Mouse (Mus musculus) hindbrain, embryonic 13.5 days (tissue): ENCODE results near the gene Tsc2. TPM values are rescaled to one million over a fixed set of nuclear protein-coding genes. Genes with fewer than 3 reads are reported as not detected.

Experiments used
- ATAC-seq: fragments of 200-750 bp; cut with Nextera tagmentation; 2 replicates; pipeline ENCODE4 v1.8.0; 2017; ENCODE audit warnings: moderate TSS enrichment; ENCODE audit not compliant: low FRiP score
- H3K27ac ChIP-seq: fragments of 300-500 bp; sonication (generic); 2 replicates; pipeline ENCODE4 v1.5.1; 2015; ENCODE audit warnings: inconsistent platforms, mild to moderate bottlenecking, moderate library complexity
- H3K27me3 ChIP-seq: fragments of 300-500 bp; sonication (generic); 2 replicates; pipeline ENCODE4 v1.6.1; 2015; ENCODE audit warnings: mild to moderate bottlenecking, inconsistent platforms
- H3K36me3 ChIP-seq: fragments of 300-500 bp; sonication (generic); 2 replicates; pipeline ENCODE4 v1.6.1; 2015; ENCODE audit warnings: mild to moderate bottlenecking, inconsistent platforms
- H3K4me1 ChIP-seq: fragments of 300-500 bp; sonication (generic); replicated peaks from 2 replicates; pipeline ENCODE4 v1.6.1; 2015; ENCODE audit warnings: inconsistent platforms
- H3K4me2 ChIP-seq: fragments of 300-500 bp; sonication (generic); 2 replicates; pipeline ENCODE4 v1.6.1; 2015; ENCODE audit warnings: inconsistent platforms, mild to moderate bottlenecking, moderate library complexity
- H3K4me3 ChIP-seq: fragments of 300-500 bp; sonication (generic); 2 replicates; pipeline ENCODE4 v1.5.1; 2015; ENCODE audit warnings: mild to moderate bottlenecking, inconsistent platforms
- H3K9ac ChIP-seq: fragments of 300-500 bp; sonication (generic); 2 replicates; pipeline ENCODE4 v1.6.1; 2015; ENCODE audit warnings: mild to moderate bottlenecking, inconsistent platforms
- H3K9me3 ChIP-seq: fragments of 300-500 bp; sonication (generic); 2 replicates; pipeline ENCODE4 v1.6.1; 2016; ENCODE audit warnings: inconsistent platforms
- WGBS: fragments of 180-500 bp; shearing (Covaris S2); methylation state at CpG from one replicate; pipeline ENCODE4 v1.1.7; 2015; 5-methylcytosine and 5-hydroxymethylcytosine counted together
- polyA plus RNA-seq: library from polyadenylated mRNA; unstranded; fragments of >200 nt; fragmentation: Nextera tagmentation; extraction: Ambion mirVana; gene quantifications from 2 replicates; pipeline ENCODE4 v1.2.1, GENCODE M21; 2015

Gene Tsc2
- polyA plus RNA-seq, 1 experiment from 2014 or later, result 67.9 TPM

DNA sequence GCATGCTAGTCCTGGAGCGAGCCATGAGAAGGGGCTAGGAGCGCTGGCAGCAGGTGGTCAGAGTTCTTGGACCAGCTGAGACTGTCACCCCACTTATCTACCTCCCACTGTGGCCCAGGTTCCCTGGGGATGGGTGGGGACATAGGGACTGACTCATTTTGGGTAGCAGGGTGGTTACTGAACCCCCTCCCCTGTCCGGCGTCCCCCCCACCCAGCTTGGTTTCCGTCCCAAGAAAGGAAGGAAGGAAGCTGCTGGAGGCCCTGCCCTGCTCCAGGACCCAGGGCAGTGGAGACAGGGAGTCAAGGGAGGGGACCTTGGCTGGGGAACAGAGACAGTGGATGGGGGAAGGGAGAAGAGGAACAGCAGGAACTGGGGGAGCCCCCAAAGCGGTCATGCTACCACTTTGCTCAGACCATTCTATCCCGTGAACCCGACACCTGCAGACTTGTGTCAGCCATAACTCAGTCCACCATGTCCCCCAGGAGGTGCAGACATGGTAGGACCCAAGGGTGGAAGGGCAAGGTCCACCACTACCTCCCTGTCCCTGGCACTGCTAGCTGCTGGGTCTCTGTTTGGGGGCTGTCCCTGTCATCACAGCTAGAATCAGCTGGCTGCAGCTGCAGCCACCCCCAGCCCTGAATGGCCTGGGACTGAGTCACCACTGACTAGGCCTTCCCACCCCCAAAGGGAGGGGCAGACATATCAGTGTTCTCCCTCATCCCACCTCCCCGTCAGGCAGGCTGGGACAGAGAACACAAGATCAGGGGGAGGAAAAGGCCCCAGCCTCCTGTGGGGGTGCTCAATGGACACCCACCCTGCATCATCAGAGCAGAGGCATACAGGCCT is 12.7 kb upstream of the Tsc2 start:
- no peak for ATAC-seq
- H3K4me3 ChIP-seq, result no peak overlapping the region
- peak overlapping the region; percentile 43; the same call in 1 of the 2 replicates for H3K9ac ChIP-seq
- peak overlapping the region; percentile 71 for H3K27ac ChIP-seq
- no peaks in the 10 kb centered on the region for H3K9me3 ChIP-seq
- peaks cover 30% of the 10 kb centered on the region for H3K4me1 ChIP-seq
- no peak overlapping the region for H3K4me2 ChIP-seq
- 81% methylated on average over 7 of the region's 9 CpGs for WGBS
- H3K36me3 ChIP-seq, result peaks cover 8% of the 10 kb centered on the region
- H3K27me3 ChIP-seq, result peaks cover 26% of the 10 kb centered on the region

DNA sequence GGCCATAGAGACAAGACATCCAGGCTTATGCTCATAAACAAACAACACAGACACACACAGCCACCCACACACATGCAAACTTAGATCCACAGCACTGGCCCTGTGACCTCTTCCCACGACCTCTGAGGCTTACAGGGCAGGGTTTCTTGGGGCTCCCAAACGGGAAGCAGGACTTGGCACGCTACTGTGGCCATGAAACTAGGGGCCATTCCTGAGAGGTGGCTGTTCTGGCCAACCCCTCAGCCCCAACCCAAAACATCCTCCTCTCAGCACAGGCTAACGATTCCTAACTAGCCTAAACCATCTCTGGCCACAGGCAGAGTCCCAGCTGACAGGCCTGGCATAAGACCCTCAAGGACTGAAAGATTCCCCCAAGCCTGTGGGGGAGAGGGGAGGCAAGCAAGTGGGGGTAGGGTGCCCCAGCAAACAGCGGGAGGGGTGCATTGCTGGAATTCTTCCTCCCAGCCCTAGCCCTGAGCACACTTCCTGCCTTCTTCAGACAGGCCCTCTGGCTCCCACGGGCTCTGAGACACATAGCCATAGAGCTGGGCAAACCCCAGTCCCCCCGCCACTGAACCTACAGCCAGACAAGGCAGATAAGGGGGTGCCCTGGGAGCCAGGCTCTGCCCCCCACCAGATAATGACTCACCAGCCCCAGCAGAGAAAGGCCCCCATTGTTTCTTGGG is 11.7 kb upstream of the Tsc2 start:
- no peak for ATAC-seq
- H3K9me3 ChIP-seq, result no peaks in the 10 kb centered on the region
- no peak overlapping the region for H3K4me3 ChIP-seq
- WGBS, result 58% methylated on average over 7 of the region's 7 CpGs
- H3K27ac ChIP-seq, result peak overlapping the region; percentile 71
- peaks cover 20% of the 10 kb centered on the region for H3K4me1 ChIP-seq
- H3K9ac ChIP-seq, result peak overlapping the region; percentile 43; the same call in 1 of the 2 replicates
- peaks cover 12% of the 10 kb centered on the region for H3K36me3 ChIP-seq
- peaks cover 19% of the 10 kb centered on the region for H3K27me3 ChIP-seq
- no peak overlapping the region for H3K4me2 ChIP-seq

DNA sequence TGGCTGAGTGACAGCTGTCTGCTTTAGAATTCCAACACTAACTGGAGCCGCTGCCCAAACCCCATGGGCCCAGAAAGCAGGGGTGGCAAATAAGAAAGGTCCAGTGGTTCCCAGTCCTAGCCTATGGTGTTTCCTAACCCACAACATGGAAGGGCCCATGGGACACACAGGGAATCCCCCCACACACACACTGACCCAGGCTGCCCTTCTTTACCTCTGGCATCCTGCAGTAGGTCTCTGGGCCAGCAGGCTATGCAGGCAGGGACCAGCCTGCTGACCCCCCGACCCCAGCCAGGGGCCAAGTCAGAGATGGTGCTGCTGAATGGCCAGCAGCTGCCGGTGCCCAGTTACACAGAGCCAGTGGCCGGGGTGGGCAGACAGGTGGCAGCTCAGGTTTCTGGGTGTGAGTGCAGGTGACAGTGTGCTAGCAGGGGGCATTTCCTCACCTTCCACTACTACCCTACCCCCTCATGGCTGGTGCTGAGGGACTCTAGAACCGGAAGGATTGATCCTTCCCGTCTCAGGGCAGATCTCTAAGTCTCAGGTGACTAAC is 10.4 kb upstream of the Tsc2 start:
- Histone ChIP-seq H3K9ac (peak overlapping the region; percentile 35; the same call in 1 of the 2 replicates), H3K36me3 (peaks cover 20% of the 10 kb centered on the region), H3K4me1 (peaks cover 13% of the 10 kb centered on the region; the same call in 1 of the 2 replicates), H3K27me3 (peaks cover 6% of the 10 kb centered on the region; the same call in 1 of the 2 replicates), H3K4me3 (no peak overlapping the region), H3K9me3 (no peaks in the 10 kb centered on the region), H3K4me2 (no peak overlapping the region), H3K27ac (no peak overlapping the region)
- 86% methylated on average over 6 of the region's 6 CpGs for WGBS
- no peak for ATAC-seq

DNA sequence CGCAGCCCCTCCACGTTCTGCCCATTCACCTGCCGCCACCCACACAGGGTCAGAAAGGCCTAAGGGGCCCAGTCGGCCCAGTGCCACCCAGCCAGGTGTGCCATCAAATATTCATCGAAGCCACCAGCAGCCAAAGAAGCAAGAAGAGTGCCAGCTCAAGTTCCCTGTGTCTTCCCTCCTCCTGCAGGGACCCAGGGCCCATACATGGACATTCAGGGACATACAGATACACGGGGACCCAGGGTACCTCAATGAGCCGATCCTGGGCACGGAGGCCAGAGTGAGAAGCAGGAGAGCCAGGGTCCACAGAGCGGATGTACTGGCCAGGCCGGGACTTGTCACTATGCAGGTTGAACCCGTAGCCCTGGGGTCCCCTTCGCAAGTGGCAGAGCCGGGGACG is 9.5 kb upstream of the Tsc2 start:
- H3K9me3 ChIP-seq, result no peaks in the 10 kb centered on the region
- no peak overlapping the region for H3K4me2 ChIP-seq
- no peak overlapping the region for H3K27ac ChIP-seq
- no peak for ATAC-seq
- peaks cover 10% of the 10 kb centered on the region; the same call in 1 of the 2 replicates for H3K4me1 ChIP-seq
- 90% methylated on average over 14 of the region's 14 CpGs for whole genome bisulfite sequencing
- no peaks in the 10 kb centered on the region for H3K27me3 ChIP-seq
- peaks cover 20% of the 10 kb centered on the region for H3K36me3 ChIP-seq
- H3K4me3 ChIP-seq, result no peak overlapping the region
- no peak overlapping the region for H3K9ac ChIP-seq

DNA sequence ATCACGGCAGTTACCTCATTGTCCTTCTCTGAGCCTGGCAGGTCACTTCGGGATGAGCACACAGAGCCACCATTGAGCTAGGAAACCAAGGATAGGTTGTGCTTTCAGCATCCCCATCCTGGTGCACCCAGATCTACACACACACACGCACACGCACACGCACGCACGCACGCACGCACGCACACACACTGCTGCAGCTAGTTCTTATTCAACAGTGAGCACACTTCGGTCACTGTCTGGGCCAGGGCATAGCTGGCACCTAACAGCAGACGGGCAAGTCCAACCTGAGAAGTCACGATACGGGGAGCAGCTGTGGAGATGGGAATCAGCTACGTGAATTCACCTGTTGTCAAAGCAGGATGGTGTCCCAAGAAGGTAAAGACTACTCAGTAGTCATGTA is 8.2 kb upstream of the Tsc2 start:
- Histone ChIP-seq H3K9ac (no peak overlapping the region), H3K27ac (no peak overlapping the region), H3K4me3 (no peak overlapping the region), H3K27me3 (no peaks in the 10 kb centered on the region), H3K4me2 (no peak overlapping the region), H3K36me3 (peaks cover 20% of the 10 kb centered on the region), H3K4me1 (peaks cover 10% of the 10 kb centered on the region; the same call in 1 of the 2 replicates), H3K9me3 (no peaks in the 10 kb centered on the region)
- WGBS, result 93% methylated on average over 15 of the region's 15 CpGs
- ATAC-seq, result no peak

DNA sequence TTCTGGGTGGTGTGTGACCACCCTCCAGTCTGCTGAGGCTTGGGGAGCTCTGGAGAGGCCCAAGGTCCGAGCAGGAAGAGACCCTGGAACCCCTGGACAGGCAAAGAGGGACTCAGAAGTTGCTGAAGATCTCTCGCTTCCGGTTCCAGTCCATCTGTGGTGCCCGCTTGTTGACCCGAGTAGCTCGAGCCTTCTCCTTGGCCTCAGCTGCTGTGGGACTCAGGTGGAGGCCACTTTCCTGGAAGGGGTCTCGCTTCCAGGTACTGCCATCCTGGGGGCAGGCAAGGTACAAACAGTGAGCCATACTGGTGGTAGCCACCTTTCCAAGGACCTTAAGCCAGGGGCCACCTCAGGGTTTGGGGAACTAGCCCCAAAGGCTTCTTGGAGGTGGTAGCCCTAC is 7.7 kb upstream of the Tsc2 start:
- Histone ChIP-seq H3K27me3 (no peaks in the 10 kb centered on the region), H3K36me3 (peaks cover 20% of the 10 kb centered on the region), H3K27ac (0 out of 2 replicates have a peak overlapping the region, but pooled peaks have one; percentile 23), H3K4me3 (no peak overlapping the region), H3K9ac (peak overlapping the region; percentile 51; the same call in 1 of the 2 replicates), H3K4me2 (no peak overlapping the region), H3K9me3 (no peaks in the 10 kb centered on the region), H3K4me1 (peaks cover 10% of the 10 kb centered on the region; the same call in 1 of the 2 replicates)
- ATAC-seq, result no peak
- WGBS, result 84% methylated on average over 7 of the region's 7 CpGs

DNA sequence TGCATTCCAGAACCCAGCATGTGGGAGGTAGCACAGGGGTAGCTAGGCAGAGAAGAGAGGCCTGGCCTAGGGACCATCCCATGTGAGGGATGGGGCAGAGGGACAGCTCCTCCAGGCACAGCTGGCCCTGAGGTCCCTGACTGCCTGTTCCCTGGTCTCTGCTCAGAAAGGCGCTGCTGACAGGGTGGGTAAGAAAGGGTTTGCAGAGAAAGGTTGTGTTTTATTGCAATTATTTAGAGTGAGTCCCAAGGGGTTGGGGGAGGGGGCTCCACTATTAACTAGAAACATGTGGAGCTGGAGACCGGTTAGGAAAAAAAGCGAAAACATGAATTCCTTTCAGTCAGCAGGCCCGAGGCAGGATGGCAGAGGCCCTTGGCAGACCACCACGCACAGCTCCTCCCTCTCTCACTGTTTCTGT is 7.2 kb upstream of the Tsc2 start:
- Histone ChIP-seq H3K4me1 (peaks cover 8% of the 10 kb centered on the region; the same call in 1 of the 2 replicates), H3K4me3 (no peak overlapping the region), H3K36me3 (peaks cover 20% of the 10 kb centered on the region), H3K27ac (peak overlapping the region; percentile 67), H3K9me3 (no peaks in the 10 kb centered on the region), H3K9ac (peak overlapping the region; percentile 51), H3K4me2 (no peak overlapping the region), H3K27me3 (no peaks in the 10 kb centered on the region)
- WGBS, result 82% methylated on average over 5 of the region's 5 CpGs
- no peak for ATAC-seq

DNA sequence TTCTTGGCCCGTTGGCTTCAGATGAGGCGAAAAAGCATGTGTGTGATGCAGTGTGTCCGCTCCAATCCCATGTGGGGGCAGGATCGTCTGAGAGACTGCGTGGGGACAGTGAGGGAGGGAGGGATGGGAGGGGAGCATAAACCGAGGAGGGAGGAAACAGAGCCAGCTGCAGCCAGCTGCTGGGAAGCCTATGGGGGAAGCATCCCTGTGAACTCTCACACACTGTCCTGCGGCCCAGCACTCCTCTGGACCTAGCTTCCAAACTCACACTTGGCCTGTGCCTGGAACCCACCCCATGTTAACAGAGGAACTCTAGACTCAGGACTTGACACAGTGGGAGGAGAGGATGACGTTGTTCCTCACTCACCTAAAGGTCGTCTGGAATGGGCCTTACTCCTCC is 6.4 kb upstream of the Tsc2 start:
- no peak overlapping the region for H3K9ac ChIP-seq
- WGBS, result 69% methylated on average over 9 of the region's 9 CpGs

DNA sequence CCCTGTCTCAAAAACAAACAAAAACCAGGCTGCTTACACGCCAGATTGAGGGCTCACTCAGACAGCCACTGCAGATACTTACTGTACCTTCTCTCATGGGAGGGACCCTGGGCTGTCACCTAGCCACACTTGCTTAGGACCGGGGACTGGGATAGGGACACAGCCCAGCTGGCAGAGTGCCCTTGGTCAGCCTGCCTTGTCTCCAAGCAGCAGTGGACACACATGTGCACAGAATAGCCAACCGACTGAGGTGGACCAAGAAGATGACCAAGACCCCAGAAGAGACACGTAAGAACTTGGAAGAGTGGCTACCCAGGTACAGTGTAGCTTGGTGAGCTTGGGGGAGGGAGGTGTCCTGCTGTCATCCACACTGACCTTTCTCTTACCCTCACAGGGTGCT is 5.8 kb upstream of the Tsc2 start:
- no peak for ATAC-seq
- 85% methylated on average over 4 of the region's 4 CpGs for WGBS
- H3K9ac ChIP-seq, result no peak overlapping the region

More for the DNA sequence above, 6.4 kb upstream of the Tsc2 start:
- H3K9me3 ChIP-seq, result no peaks in the 10 kb centered on the region
- peaks cover 20% of the 10 kb centered on the region for H3K36me3 ChIP-seq
- no peak overlapping the region for H3K4me2 ChIP-seq
- peaks cover 4% of the 10 kb centered on the region; the same call in 1 of the 2 replicates for H3K4me1 ChIP-seq
- H3K27ac ChIP-seq, result peak overlapping the region; percentile 67; the same call in 1 of the 2 replicates
- no peak overlapping the region for H3K4me3 ChIP-seq
- H3K27me3 ChIP-seq, result no peaks in the 10 kb centered on the region
- ATAC-seq, result no peak

DNA sequence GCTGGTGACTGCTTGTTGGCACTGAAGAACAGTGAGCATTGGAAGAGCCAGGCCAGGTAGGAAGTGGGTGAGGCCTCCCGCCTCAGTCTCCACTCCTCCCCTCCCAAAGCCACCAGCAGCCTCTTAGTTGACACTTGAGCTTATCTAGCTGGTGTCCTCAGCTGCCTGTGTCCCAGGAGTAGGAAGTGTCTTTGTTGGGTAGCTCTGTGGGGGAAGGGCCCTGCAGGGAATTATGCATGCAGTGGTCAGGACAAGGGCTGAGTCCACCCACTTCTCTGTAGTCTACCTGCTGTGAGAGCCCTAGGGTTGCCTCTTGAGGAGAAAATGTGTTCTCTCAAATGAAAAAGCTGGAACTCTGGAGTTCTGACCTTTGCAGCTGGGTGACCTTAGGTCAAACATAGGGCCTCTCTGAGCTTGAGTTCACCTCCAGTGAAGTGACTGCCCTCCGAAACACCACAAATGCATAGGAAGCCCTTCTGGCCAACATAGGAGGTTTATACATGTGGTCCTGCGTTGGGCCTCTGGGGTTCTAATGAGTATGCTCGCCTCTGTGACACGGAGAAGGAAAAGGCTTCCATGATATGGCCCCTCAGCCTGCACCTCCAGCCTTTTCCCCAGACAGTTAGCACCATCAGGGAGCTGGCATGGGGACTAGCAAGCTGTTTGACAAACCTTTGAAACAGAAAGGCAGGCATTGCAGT is 4.5 kb upstream of the Tsc2 start:
- Histone ChIP-seq H3K4me1 (peaks cover 18% of the 10 kb centered on the region), H3K9ac (no peak overlapping the region), H3K4me3 (no peak overlapping the region), H3K4me2 (no peak overlapping the region), H3K9me3 (no peaks in the 10 kb centered on the region), H3K36me3 (peaks cover 20% of the 10 kb centered on the region), H3K27ac (no peak overlapping the region), H3K27me3 (no peaks in the 10 kb centered on the region)
- 65% methylated on average over 5 of the region's 5 CpGs for WGBS
- ATAC-seq, result no peak

More for the DNA sequence above, 5.8 kb upstream of the Tsc2 start:
- no peak overlapping the region for H3K4me2 ChIP-seq
- peaks cover 20% of the 10 kb centered on the region for H3K36me3 ChIP-seq
- H3K27me3 ChIP-seq, result no peaks in the 10 kb centered on the region
- H3K4me1 ChIP-seq, result peaks cover 10% of the 10 kb centered on the region
- H3K4me3 ChIP-seq, result no peak overlapping the region
- no peak overlapping the region for H3K27ac ChIP-seq
- H3K9me3 ChIP-seq, result no peaks in the 10 kb centered on the region

DNA sequence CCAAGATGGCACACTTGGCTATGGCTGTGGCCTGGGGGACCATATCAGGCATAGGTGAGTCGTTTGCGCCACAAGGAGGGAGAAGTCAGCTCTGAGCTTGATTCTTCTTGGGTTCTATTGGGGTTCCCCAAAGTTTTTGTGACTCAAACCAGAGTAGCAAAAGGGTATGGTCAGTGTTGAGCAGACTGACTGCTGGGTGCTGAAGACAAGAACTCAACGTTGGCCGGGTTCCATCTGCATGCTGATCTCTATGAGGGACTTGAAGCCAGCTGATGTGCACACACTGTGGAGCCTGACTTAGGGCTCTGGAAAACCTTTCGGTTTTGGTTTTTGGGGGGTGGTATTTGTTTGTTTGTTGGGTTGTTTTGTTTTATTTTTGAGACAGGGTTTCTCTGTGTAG is 3.3 kb upstream of the Tsc2 start:
- ATAC-seq, result no peak

DNA sequence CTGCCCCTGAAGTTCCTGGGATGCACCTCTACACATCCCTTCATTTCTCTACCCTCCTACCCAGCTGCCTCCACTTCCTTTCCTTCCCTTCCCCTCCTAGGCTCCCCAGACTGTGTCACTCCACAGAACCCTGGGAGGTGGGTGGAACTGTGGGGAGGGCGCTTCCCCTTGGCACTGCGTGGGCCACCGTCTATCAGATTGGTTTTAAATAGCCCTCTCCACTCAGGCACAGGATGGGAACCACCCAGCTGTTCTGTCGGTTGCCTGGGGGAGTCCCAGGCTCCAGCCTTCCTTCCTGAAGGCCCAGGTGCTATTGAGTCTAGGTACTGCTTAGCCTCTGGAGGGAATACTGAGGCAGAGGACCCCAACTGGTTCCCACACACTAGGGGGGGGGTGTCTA is 2.6 kb upstream of the Tsc2 start:
- 98% methylated on average over 4 of the region's 4 CpGs for WGBS
- Histone ChIP-seq H3K9me3 (no peaks in the 10 kb centered on the region), H3K9ac (no peak overlapping the region), H3K4me3 (no peak overlapping the region), H3K4me1 (peaks cover 24% of the 10 kb centered on the region), H3K27me3 (no peaks in the 10 kb centered on the region), H3K27ac (no peak overlapping the region), H3K4me2 (no peak overlapping the region), H3K36me3 (peaks cover 19% of the 10 kb centered on the region)
- ATAC-seq, result no peak

More for the DNA sequence above, 3.3 kb upstream of the Tsc2 start:
- no peak overlapping the region for H3K9ac ChIP-seq
- no peaks in the 10 kb centered on the region for H3K27me3 ChIP-seq
- no peaks in the 10 kb centered on the region for H3K9me3 ChIP-seq
- H3K4me2 ChIP-seq, result no peak overlapping the region
- peaks cover 19% of the 10 kb centered on the region for H3K36me3 ChIP-seq
- H3K4me1 ChIP-seq, result peaks cover 24% of the 10 kb centered on the region
- H3K27ac ChIP-seq, result no peak overlapping the region
- WGBS, result 92% methylated on average over 5 of the region's 5 CpGs
- no peak overlapping the region for H3K4me3 ChIP-seq
